In genomic region chr5:129181450-129181849, GRCm38 (mm10) we compare ENCODE assay signal across 14 mouse cellular contexts.
"Had no signal": no experiment of that assay in that cellular context is flagged by ENCODE, and none has a peak within 500 bp of the region (broad histone marks: within the 10 kb centered on the region; RNA-seq: fewer than 3 reads in every experiment).

No protein-coding gene starts in this region.

- H3K4me3 ChIP-seq: kidney, embryonic 15.5 days; limb, embryonic 10.5 days; limb, embryonic 13.5 days; midbrain, embryonic 13.5 days had no signal

- H3K36me3 ChIP-seq: kidney, embryonic 15.5 days; limb, embryonic 10.5 days; limb, embryonic 13.5 days; midbrain, embryonic 13.5 days had no signal

- H3K4me2 ChIP-seq: kidney, embryonic 15.5 days; limb, embryonic 13.5 days; lung, embryonic 14.5 days; midbrain, embryonic 13.5 days had no signal

- H3K4me1 ChIP-seq: limb, embryonic 13.5 days had no signal

- H3K9ac ChIP-seq: kidney, embryonic 15.5 days; limb, embryonic 13.5 days; lung, embryonic 14.5 days; midbrain, embryonic 13.5 days had no signal

- DNase-seq: kidney, adult 11 months; kidney, adult 8-10 months; kidney, postnatal 10 days; kidney, postnatal 36 days; lung, embryonic 14.5 days; thymus, adult 18-20 months; thymus, postnatal 36 days had no signal

- H3K9me3 ChIP-seq: kidney, embryonic 15.5 days; limb, embryonic 10.5 days; limb, embryonic 13.5 days; midbrain, embryonic 13.5 days had no signal

- ATAC-seq: lung, postnatal 0 days; midbrain, embryonic 13.5 days; midbrain, embryonic 16.5 days had no signal

- H3K27ac ChIP-seq: kidney, embryonic 15.5 days; limb, embryonic 10.5 days; limb, embryonic 13.5 days; macrophage; midbrain, embryonic 13.5 days had no signal
